Mouse (Mus musculus) liver, adult 2 months (tissue): ENCODE data around the gene Acy3.

Source experiments
- CTCF ChIP-seq: fragments of 200-500 bp; IDR thresholded peaks from 2 replicates; pipeline ENCODE4 v1.5.1; 2011; ENCODE audit warnings: low read depth, low read length, control low read depth
- POLR2A ChIP-seq: fragments of 200-500 bp; IDR thresholded peaks from 2 replicates; pipeline ENCODE4 v1.6.1; 2011; ENCODE audit warnings: low read length, control low read depth; ENCODE audit not compliant: insufficient read depth; ENCODE audit errors: extremely low read depth

DNA sequence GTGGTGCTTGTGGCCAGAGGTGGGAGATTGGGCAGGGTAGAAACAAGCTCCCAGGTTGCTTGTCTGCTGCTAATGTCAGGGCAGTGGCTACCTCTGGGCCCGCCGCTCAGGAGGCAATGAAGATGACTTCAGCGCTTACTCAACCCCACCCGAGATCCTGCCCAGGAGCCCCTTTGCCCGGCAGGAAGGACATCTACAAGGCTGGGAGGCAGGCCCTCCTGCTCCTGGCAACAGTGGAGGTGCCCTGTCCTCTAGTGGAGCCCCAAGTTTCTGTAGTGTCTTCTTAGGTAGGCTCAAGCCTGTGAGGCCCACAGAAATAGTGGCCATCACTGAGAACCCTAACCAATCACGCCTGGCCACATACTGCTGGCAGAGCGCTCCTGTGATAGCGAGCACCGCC is 18.7 kb downstream of the Acy3 start:
- TF ChIP-seq CTCF, result no peak
- no peak for TF ChIP-seq POLR2A
